Mouse (Mus musculus) cerebellum, adult 2 months (tissue): ENCODE results near the gene Ltb4r1.

Experiments used
- CTCF ChIP-seq: fragments of 200-500 bp; IDR thresholded peaks from 2 replicates; pipeline ENCODE4 v1.5.1; 2011; ENCODE audit warnings: low read depth, mild to moderate bottlenecking, control low read depth, low read length, moderate library complexity, borderline replicate concordance; ENCODE audit not compliant: insufficient read depth
- POLR2A ChIP-seq: fragments of 200-500 bp; IDR thresholded peaks from 2 replicates; pipeline ENCODE4 v1.6.1; 2011; ENCODE audit warnings: low read length, control low read depth, borderline replicate concordance; ENCODE audit not compliant: insufficient read depth

DNA sequence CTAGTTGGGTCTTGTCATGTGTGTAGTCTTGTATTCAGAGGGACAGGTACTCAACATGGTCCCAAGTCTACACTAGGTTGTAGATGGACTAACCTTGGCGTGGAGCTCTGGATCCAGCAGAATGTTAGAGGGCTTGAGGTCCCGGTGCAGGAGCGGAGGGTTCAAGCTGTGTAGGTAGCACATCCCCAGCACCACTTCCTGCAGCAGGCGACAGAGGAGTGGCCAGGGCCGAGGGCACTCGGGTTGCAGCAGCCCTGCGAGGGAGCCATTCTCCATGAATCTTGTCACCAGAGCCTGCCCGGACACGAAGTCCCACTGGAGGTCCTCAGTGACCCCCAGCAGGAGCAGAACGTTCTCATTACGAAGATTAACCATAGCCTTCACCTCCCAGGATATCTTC, 22.0 kb downstream of the Ltb4r1 start:
- no peak for TF ChIP-seq CTCF
- no peak for TF ChIP-seq POLR2A
